Mouse (Mus musculus) layer of hippocampus, adult 9-10 months (tissue): ENCODE results near the gene Spata1.

ENCODE experiments used
- DNase-seq: peaks from one replicate; pipeline ENCODE4 v3.0.0; 2022; ENCODE audit warnings: low spot score

Spata1 gene

GRCm38 (mm10) chr3:146419992-146420537, 79.5 kb downstream of the Spata1 start:
- no peak for DNase-seq

- no peak for DNase-seq
These were observed 80.0 kb downstream of the Spata1 start for GRCm38 (mm10) chr3:146419534-146419933.

- no peak for DNase-seq
These were observed 80.7 kb downstream of the Spata1 start for GRCm38 (mm10) chr3:146418901-146419300.

- no peak for DNase-seq
These were observed 81.7 kb downstream of the Spata1 start for GRCm38 (mm10) chr3:146417873-146418272.

GRCm38 (mm10) chr3:146414555-146414954, 85.0 kb downstream of the Spata1 start:
- no peak for DNase-seq

- no peak for DNase-seq
These were observed 85.6 kb downstream of the Spata1 start for GRCm38 (mm10) chr3:146413992-146414391.

GRCm38 (mm10) chr3:146413016-146413415, 86.5 kb downstream of the Spata1 start:
- no peak for DNase-seq

GRCm38 (mm10) chr3:146412480-146412879, 87.1 kb downstream of the Spata1 start:
- no peak for DNase-seq

- no peak for DNase-seq
These were observed 87.5 kb downstream of the Spata1 start for GRCm38 (mm10) chr3:146412008-146412407.

- DNase-seq, result no peak
These were observed 89.4 kb downstream of the Spata1 start for GRCm38 (mm10) chr3:146410114-146410513.
